Mouse (Mus musculus) ES-E14 (cell line): ENCODE measurements at regions not wholly inside any gene's neighbourhood (a gene's known extent, or its start where the extent isn't known, plus 50 kb on each side); places are given as distances from the start of the nearest gene placed in this dataset.

Experiments
- CHD2 ChIP-seq: IDR thresholded peaks from 2 replicates; pipeline ENCODE4 v1.6.1; 2014; ENCODE audit warnings: mild to moderate bottlenecking, low read depth, low read length, inconsistent platforms
- HCFC1 ChIP-seq: IDR thresholded peaks from 2 replicates; pipeline ENCODE4 v1.6.1; 2012; ENCODE audit warnings: low read length, inconsistent platforms, borderline replicate concordance; ENCODE audit not compliant: insufficient read depth
- MAFK ChIP-seq: IDR thresholded peaks from 2 replicates; pipeline ENCODE4 v1.6.1; 2014; ENCODE audit warnings: mild to moderate bottlenecking, low read depth, low read length, inconsistent platforms; ENCODE audit not compliant: insufficient read depth
- ZC3H11A ChIP-seq: IDR thresholded peaks from 2 replicates; pipeline ENCODE4 v1.6.1; 2012; ENCODE audit warnings: low read depth, mild to moderate bottlenecking, inconsistent platforms, low read length, borderline replicate concordance
- ZNF384 ChIP-seq: IDR thresholded peaks from 2 replicates; pipeline ENCODE4 v1.6.1; 2012; ENCODE audit warnings: low read depth, low read length, inconsistent platforms

DNA sequence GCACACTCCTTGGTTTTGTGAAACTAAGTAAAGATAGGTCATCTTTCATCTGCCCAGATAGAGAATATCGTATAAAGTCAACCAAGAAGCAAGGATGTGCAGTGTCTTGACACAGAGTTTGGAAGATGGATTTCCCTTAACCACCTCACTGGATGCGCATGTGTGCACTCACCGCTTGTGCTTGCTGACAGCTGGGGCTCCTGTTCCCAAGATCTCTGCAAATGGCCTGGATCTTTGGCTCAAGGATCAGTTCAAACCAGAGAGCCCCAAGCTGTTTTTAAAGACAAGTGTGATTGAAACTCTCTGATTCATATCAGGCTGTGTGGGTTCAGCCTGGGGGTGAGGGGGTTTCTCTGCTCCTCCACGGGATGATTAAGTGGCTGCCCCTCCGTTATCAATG, 288.6 kb upstream of the Lyplal1 start:
- no peak for TF ChIP-seq CHD2
- TF ChIP-seq ZC3H11A = no peak
- TF ChIP-seq MAFK = no peak
- no peak for TF ChIP-seq ZNF384
- TF ChIP-seq HCFC1 = no peak
